Mouse (Mus musculus) olfactory bulb, adult 2 months (tissue): ENCODE measurements at regions not wholly inside any gene's neighbourhood (a gene's known extent, or its start where the extent isn't known, plus 50 kb on each side); places are given as distances from the start of the nearest gene placed in this dataset.

Experiments used
- CTCF ChIP-seq: fragments of 200-500 bp; IDR thresholded peaks from 2 replicates; pipeline ENCODE4 v1.5.1; 2012; ENCODE audit warnings: low read depth, mild to moderate bottlenecking, low read length, moderate library complexity; ENCODE audit not compliant: insufficient read depth
- POLR2A ChIP-seq: fragments of 200-500 bp; IDR thresholded peaks from 2 replicates; pipeline ENCODE4 v1.6.1; 2012; ENCODE audit warnings: mild to moderate bottlenecking, low read depth, low read length, moderate library complexity; ENCODE audit not compliant: insufficient read depth

GRCm38 (mm10) chr12:54396341-54396740 is 192.7 kb upstream of the Egln3 start:
- TF ChIP-seq CTCF = no peak
- TF ChIP-seq POLR2A = no peak
